Mouse (Mus musculus): ENCODE results near the gene Myo1d.

- no peak for TF ChIP-seq POLR2A (IDR thresholded peaks at IDR 0.05; ENCODE audit: low read depth, low read length)
- TF ChIP-seq CTCF (conservative IDR thresholded peaks at IDR 0.05; ENCODE audit: insufficient read depth, insufficient read length, low read depth, low read length), result no peak
Measured at GRCm38 (mm10) chr11:80585211-80585610, 194.6 kb downstream of the Myo1d start.

Measured in kidney, adult 2 months (tissue).